Mouse (Mus musculus) E14TG2a.4 (cell line): Measurements from ENCODE around the gene Tmem222.

Source experiments
- CTCF ChIP-seq: conservative IDR thresholded peaks from 2 replicates; pipeline ENCODE4 v1.5.1; 2014; ENCODE audit warnings: low read length
- NANOG ChIP-seq: IDR thresholded peaks from 2 replicates; pipeline ENCODE4 v1.6.1; 2014; ENCODE audit warnings: borderline replicate concordance, low read length, mixed read lengths

GRCm38 (mm10) chr4:133262882-133263281, 14.7 kb downstream of the Tmem222 start, which contains the start of gene Sytl1:
- TF ChIP-seq CTCF = no peak
- TF ChIP-seq NANOG = no peak
